Mouse (Mus musculus) olfactory bulb, adult 2 months (tissue): ENCODE data around the gene Wipf2.

Experiments used
- CTCF ChIP-seq: fragments of 200-500 bp; IDR thresholded peaks from 2 replicates; pipeline ENCODE4 v1.5.1; 2012; ENCODE audit warnings: low read depth, mild to moderate bottlenecking, low read length, moderate library complexity; ENCODE audit not compliant: insufficient read depth
- POLR2A ChIP-seq: fragments of 200-500 bp; IDR thresholded peaks from 2 replicates; pipeline ENCODE4 v1.6.1; 2012; ENCODE audit warnings: mild to moderate bottlenecking, low read depth, low read length, moderate library complexity; ENCODE audit not compliant: insufficient read depth

DNA sequence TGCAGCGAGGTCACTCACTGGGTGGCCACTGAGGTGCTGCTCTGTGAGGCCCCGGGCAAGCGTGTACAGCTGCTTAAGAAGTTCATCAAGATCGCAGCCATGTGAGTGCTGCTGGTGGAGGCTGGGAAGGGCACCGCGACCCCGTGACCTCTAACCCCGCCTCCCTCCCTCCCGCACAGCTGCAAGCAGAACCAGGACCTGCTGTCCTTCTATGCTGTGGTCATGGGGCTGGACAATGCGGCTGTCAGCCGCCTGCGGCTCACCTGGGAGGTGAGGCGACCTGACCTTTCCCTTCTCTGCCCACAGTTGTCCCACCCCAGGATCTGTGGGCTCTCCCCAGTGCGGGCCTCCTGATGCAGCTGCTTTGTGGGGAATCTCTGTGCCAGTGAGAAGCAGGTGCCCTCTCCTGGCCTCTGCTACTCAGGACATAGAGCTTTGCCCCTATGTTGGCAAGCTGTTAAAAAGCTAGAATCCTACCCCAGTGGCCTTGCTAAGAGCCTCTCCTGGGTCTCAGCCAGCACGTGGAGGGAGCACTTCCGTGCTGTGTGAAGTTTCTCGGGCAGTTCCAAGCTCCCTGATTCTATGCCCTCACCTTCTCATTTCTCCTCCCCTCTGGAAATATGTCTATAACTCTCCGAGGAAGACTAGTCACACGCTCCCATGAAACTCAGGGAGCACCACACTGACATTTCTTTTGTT lies 14.1 kb upstream of the Wipf2 start:
- no peak for TF ChIP-seq POLR2A
- TF ChIP-seq CTCF = no peak
